Mouse (Mus musculus) olfactory bulb, adult 2 months (tissue): ENCODE data around the gene Atp1b3.

Experiments
- CTCF ChIP-seq: fragments of 200-500 bp; IDR thresholded peaks from 2 replicates; pipeline ENCODE4 v1.5.1; 2012; ENCODE audit warnings: low read depth, mild to moderate bottlenecking, low read length, moderate library complexity; ENCODE audit not compliant: insufficient read depth
- POLR2A ChIP-seq: fragments of 200-500 bp; IDR thresholded peaks from 2 replicates; pipeline ENCODE4 v1.6.1; 2012; ENCODE audit warnings: mild to moderate bottlenecking, low read depth, low read length, moderate library complexity; ENCODE audit not compliant: insufficient read depth

DNA sequence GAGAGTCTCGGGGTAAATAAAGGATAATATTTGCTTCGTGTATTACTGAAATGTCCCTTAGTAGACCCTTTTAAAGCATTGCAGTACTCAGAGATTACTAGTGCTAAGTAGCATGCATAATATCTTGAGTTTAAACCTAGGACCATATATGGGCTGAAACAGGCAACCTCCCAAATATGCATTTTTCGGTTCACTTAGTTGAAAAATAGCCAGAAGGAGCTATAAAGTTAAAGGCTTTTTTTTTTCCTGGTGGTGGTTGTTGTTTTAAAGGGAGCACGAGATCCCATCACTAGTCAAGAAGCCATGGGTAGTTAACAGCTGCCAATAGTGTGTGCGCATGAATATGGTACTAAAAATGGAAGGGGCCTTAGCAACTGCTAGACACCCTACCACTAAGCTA lies 6.8 kb upstream of the Atp1b3 start:
- no peak for TF ChIP-seq CTCF
- TF ChIP-seq POLR2A: no peak
